Comparison of ENCODE assay signal across 11 mouse cellular contexts in genomic region chr19:34751150-34751549, GRCm38 (mm10). TPM values are rescaled to one million over a fixed set of nuclear protein-coding genes. Genes with fewer than 3 reads are reported as not detected.
A peak's percentile ranks its signal among the peaks of the same experiment; 100 is the strongest.
DNase-seq lines count a peak whose midpoint lies in the region; TF ChIP-seq lines count a peak whose summit lies in the region.
"Had no signal": no experiment of that assay in that cellular context is flagged by ENCODE, and none has a peak within 500 bp of the region (broad histone marks: within the 10 kb centered on the region; RNA-seq: fewer than 3 reads in every experiment).

No protein-coding gene starts in this region.

- H3K27ac ChIP-seq in layer of hippocampus, adult 2 months: no peak overlapping the region
- H3K27ac ChIP-seq: embryonic facial prominence, embryonic 13.5 days; liver, embryonic 13.5 days had no signal

- TF ChIP-seq CTCF in layer of hippocampus, adult 2 months (conservative IDR thresholded peaks at IDR 0.05): peak; percentile 63

- H3K4me3 ChIP-seq in layer of hippocampus, adult 2 months: no peak overlapping the region
- H3K4me3 ChIP-seq: embryonic facial prominence, embryonic 13.5 days; liver, embryonic 13.5 days had no signal

- DNase-seq in embryo, embryonic 11 days: peak; percentile 31
- DNase-seq in embryo, embryonic 10.5 days (ENCODE audit: low spot score): no peak
- DNase-seq in layer of hippocampus, adult 2 months (ENCODE audit: low spot score in 2 of 2): no peak
- no peak for DNase-seq in layer of hippocampus, postnatal 36 days
- peak; percentile 12 for DNase-seq in adipocyte (ENCODE audit: low spot score)
- peak; percentile 47 for DNase-seq in lung, postnatal 10 days
- DNase-seq in cerebellum, postnatal 25 days: no peak
- DNase-seq in c-Kit-positive CD71-positive TER-119-positive erythroid progenitor cells, embryonic 14.5 days (ENCODE audit: low spot score): no peak
- DNase-seq: adrenal gland, postnatal 25 days; liver, embryonic 13.5 days had no signal

RNA-seq across cellular contexts. Expression of gene Slc16a12, which starts 4.1 kb away (rescaled TPM):
- 1 to 10 TPM; 1.3 to 3.8 TPM for total RNA-seq in layer of hippocampus, adult 2 months (2021)
- total RNA-seq in layer of hippocampus, postnatal 36 days (2021): 1 to 10 TPM in 1 of 2 experiments, under 1 TPM in 1; 0.97 to 1.4 TPM

Comparison
In these comparisons a context has a peak if more than half of its experiments do, and no peak if none do; other contexts are left out.
1. DNase-seq: peak in embryo, embryonic 11 days (single experiment), adipocyte (single experiment) and lung, postnatal 10 days (single experiment); none in embryo, embryonic 10.5 days (single experiment), layer of hippocampus, adult 2 months (0 of 2), layer of hippocampus, postnatal 36 days (0 of 2), cerebellum, postnatal 25 days (0 of 2) and c-Kit-positive CD71-positive TER-119-positive erythroid progenitor cells, embryonic 14.5 days (single experiment).